Comparison of ENCODE assay signal across 28 mouse cellular contexts in the genomic region with DNA sequence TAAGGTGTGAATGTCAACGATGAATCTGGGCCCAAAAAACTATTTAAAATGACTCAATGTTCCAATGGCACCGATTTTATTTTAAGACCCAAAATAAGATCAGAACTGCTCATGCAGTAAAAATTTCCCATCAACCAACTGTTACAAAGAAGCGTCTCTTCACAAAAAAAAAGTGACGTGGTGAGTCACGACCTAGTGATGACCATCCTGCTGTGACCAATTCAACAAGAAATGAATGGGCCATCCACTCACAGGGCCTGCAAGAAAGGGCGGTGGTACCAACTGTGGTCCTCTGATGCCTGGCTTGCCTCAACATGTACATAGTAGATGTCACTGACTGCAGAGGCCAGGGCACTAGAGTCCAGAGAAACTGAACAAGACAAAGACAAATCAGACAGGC. TPM values are rescaled to one million over a fixed set of nuclear protein-coding genes. Genes with fewer than 3 reads are reported as not detected.
DNase-seq lines count a peak whose midpoint lies in the region; ATAC-seq and TF ChIP-seq lines count a peak whose summit lies in the region.
"Had no signal": no experiment of that assay in that cellular context is flagged by ENCODE, and none has a peak within 500 bp of the region (broad histone marks: within the 10 kb centered on the region; RNA-seq: fewer than 3 reads in every experiment).

No protein-coding gene starts in this region.

- TF ChIP-seq POLR2A in ES-Bruce4 (IDR thresholded peaks at IDR 0.05; ENCODE audit: insufficient read depth, low read length) = no peak
- no peak for TF ChIP-seq POLR2A in embryonic fibroblast, embryonic 13.5 days (IDR thresholded peaks at IDR 0.05; ENCODE audit: low read depth, low read length)

- peak overlapping the region in 1 of 2 experiments; percentile 80; a peak in 1 of 4 replicates for H3K27ac ChIP-seq in heart, embryonic 14.5 days (replicated peaks in 1 of 2; ENCODE audit: control insufficient read depth in 1 of 2, insufficient read depth in 1 of 2, low read depth in 2 of 2, low read length in 2 of 2)
- H3K27ac ChIP-seq in heart, embryonic 11.5 days (ENCODE audit: low read depth, low read length) = no peak overlapping the region
- H3K27ac ChIP-seq in lung, postnatal 0 days (ENCODE audit: low read length) = peak overlapping the region; percentile 51; the same call in 1 of the 2 replicates
- H3K27ac ChIP-seq in ES-Bruce4 (ENCODE audit: insufficient read depth, low read length) = no peak overlapping the region
- H3K27ac ChIP-seq in embryonic fibroblast, embryonic 13.5 days (ENCODE audit: insufficient read depth, low read length) = peak overlapping the region; percentile 86
- no peak overlapping the region for H3K27ac ChIP-seq in neural tube, embryonic 15.5 days (replicated peaks)
- H3K27ac ChIP-seq: forebrain, embryonic 12.5 days; hindbrain, embryonic 10.5 days; hindbrain, embryonic 15.5 days; limb, embryonic 12.5 days; liver, embryonic 15.5 days; macrophage had no signal

- TF ChIP-seq CTCF in lung, postnatal 0 days (IDR thresholded peaks at IDR 0.05) = no peak
- TF ChIP-seq CTCF in ES-Bruce4 (IDR thresholded peaks at IDR 0.05; ENCODE audit: low read depth, low read length) = no peak
- no peak for TF ChIP-seq CTCF in embryonic fibroblast, embryonic 13.5 days (IDR thresholded peaks at IDR 0.05; ENCODE audit: borderline replicate concordance, insufficient read depth, low read length)

- peak overlapping the region; percentile 33 for H3K4me2 ChIP-seq in heart, embryonic 14.5 days (ENCODE audit: low read length)
- no peak overlapping the region for H3K4me2 ChIP-seq in heart, embryonic 11.5 days
- no peak overlapping the region for H3K4me2 ChIP-seq in lung, postnatal 0 days (replicated peaks; ENCODE audit: low read depth, low read length)
- H3K4me2 ChIP-seq in neural tube, embryonic 15.5 days = no peak overlapping the region
- H3K4me2 ChIP-seq: forebrain, embryonic 12.5 days; hindbrain, embryonic 15.5 days; kidney, embryonic 15.5 days; limb, embryonic 12.5 days; liver, embryonic 15.5 days; lung, embryonic 14.5 days had no signal

- ATAC-seq in heart, embryonic 14.5 days (ENCODE audit: insufficient number of reproducible peaks, insufficient read depth, low FRiP score, low read depth) = no peak
- no peak for ATAC-seq in heart, embryonic 11.5 days (replicated peaks; ENCODE audit: insufficient number of reproducible peaks, low FRiP score, low TSS enrichment)
- ATAC-seq in lung, postnatal 0 days = no peak
- no peak for ATAC-seq in neural tube, embryonic 15.5 days (ENCODE audit: low FRiP score)

- no peak overlapping the region for H3K9ac ChIP-seq in heart, embryonic 14.5 days (ENCODE audit: low read length)
- H3K9ac ChIP-seq in heart, embryonic 11.5 days (ENCODE audit: low read depth, low read length) = no peak overlapping the region
- H3K9ac ChIP-seq in lung, postnatal 0 days (replicated peaks; ENCODE audit: low read depth) = no peak overlapping the region
- no peak overlapping the region for H3K9ac ChIP-seq in ES-Bruce4 (ENCODE audit: low read depth, poor library complexity, severe bottlenecking)
- no peak overlapping the region for H3K9ac ChIP-seq in neural tube, embryonic 15.5 days (replicated peaks)
- H3K9ac ChIP-seq: forebrain, embryonic 12.5 days; forebrain, postnatal 0 days; heart, embryonic 12.5 days; hindbrain, embryonic 15.5 days; kidney, embryonic 15.5 days; limb, embryonic 12.5 days; liver, embryonic 15.5 days; lung, embryonic 14.5 days had no signal

- H3K9me3 ChIP-seq in heart, embryonic 14.5 days (ENCODE audit: control insufficient read depth, low read length) = no peaks in the 10 kb centered on the region
- no peaks in the 10 kb centered on the region for H3K9me3 ChIP-seq in heart, embryonic 11.5 days (replicated peaks; ENCODE audit: control insufficient read depth, low read length)
- no peaks in the 10 kb centered on the region for H3K9me3 ChIP-seq in lung, postnatal 0 days (ENCODE audit: low read length)
- no peaks in the 10 kb centered on the region for H3K9me3 ChIP-seq in ES-Bruce4 (replicated peaks; ENCODE audit: control insufficient read depth, insufficient read depth, low read length, poor library complexity, severe bottlenecking)
- H3K9me3 ChIP-seq in neural tube, embryonic 15.5 days (replicated peaks) = no peaks in the 10 kb centered on the region
- H3K9me3 ChIP-seq: embryonic facial prominence, embryonic 13.5 days; forebrain, embryonic 12.5 days; heart, embryonic 12.5 days; hindbrain, embryonic 10.5 days; hindbrain, embryonic 15.5 days; kidney, embryonic 15.5 days; limb, embryonic 12.5 days; liver, embryonic 15.5 days had no signal

- TF ChIP-seq EP300 in lung, postnatal 0 days (IDR thresholded peaks at IDR 0.05) = no peak
- TF ChIP-seq EP300 in ES-Bruce4 (IDR thresholded peaks at IDR 0.05; ENCODE audit: insufficient read depth, low read depth, low read length) = peak; percentile 28; the same call in 1 of the 2 replicates

- H3K27me3 ChIP-seq in heart, embryonic 14.5 days (ENCODE audit: control insufficient read depth, insufficient read depth, low read length) = peaks cover 17% of the 10 kb centered on the region; the same call in 1 of the 2 replicates
- peaks cover 24% of the 10 kb centered on the region for H3K27me3 ChIP-seq in heart, embryonic 11.5 days (ENCODE audit: control insufficient read depth, insufficient read depth, low read length)
- peaks cover 3% of the 10 kb centered on the region; the same call in 1 of the 2 replicates for H3K27me3 ChIP-seq in lung, postnatal 0 days (replicated peaks; ENCODE audit: insufficient read depth, low read length)
- H3K27me3 ChIP-seq in ES-Bruce4 (ENCODE audit: control insufficient read depth, insufficient read depth, low read length, poor library complexity, severe bottlenecking) = no peaks in the 10 kb centered on the region
- peaks cover 19% of the 10 kb centered on the region for H3K27me3 ChIP-seq in neural tube, embryonic 15.5 days (replicated peaks)

- peaks cover 42% of the 10 kb centered on the region for H3K36me3 ChIP-seq in heart, embryonic 14.5 days (ENCODE audit: control insufficient read depth, insufficient read depth, low read length)
- H3K36me3 ChIP-seq in heart, embryonic 11.5 days (ENCODE audit: control insufficient read depth, insufficient read depth, low read length) = peaks cover 5% of the 10 kb centered on the region
- peaks cover 11% of the 10 kb centered on the region; the same call in 1 of the 2 replicates for H3K36me3 ChIP-seq in lung, postnatal 0 days (ENCODE audit: insufficient read depth, low read length)
- H3K36me3 ChIP-seq in ES-Bruce4 (ENCODE audit: control insufficient read depth, insufficient read depth, low read length, poor library complexity, severe bottlenecking) = peaks cover 26% of the 10 kb centered on the region
- peaks cover 29% of the 10 kb centered on the region for H3K36me3 ChIP-seq in neural tube, embryonic 15.5 days
- H3K36me3 ChIP-seq: forebrain, embryonic 12.5 days; limb, embryonic 12.5 days; liver, embryonic 15.5 days had no signal

- no peak for DNase-seq in lung, postnatal 0 days (ENCODE audit: low spot score)
- no peak for DNase-seq in lung, postnatal 14 days
- no peak for DNase-seq in c-Kit-positive CD71-positive TER-119-positive erythroid progenitor cells, embryonic 14.5 days (ENCODE audit: low spot score)
- DNase-seq: adrenal gland, postnatal 10 days; cerebellum, adult 18-20 months; cerebellum, postnatal 10 days; forebrain, postnatal 0 days; gastrocnemius, postnatal 14 days; kidney, adult 18-20 months; lung, embryonic 14.5 days; midbrain, embryonic 14.5 days; right cerebral cortex, postnatal 25 days; thymus, adult 18-20 months; thymus, postnatal 36 days had no signal

- peaks cover 33 to 56% of the 10 kb centered on the region in 2 experiments for H3K4me1 ChIP-seq in heart, embryonic 14.5 days (ENCODE audit: control insufficient read depth in 2 of 2, insufficient read depth in 2 of 2, low read length in 2 of 2)
- H3K4me1 ChIP-seq in heart, embryonic 11.5 days (ENCODE audit: control insufficient read depth, insufficient read depth, low read length) = peaks cover 36% of the 10 kb centered on the region
- peaks cover 27% of the 10 kb centered on the region for H3K4me1 ChIP-seq in lung, postnatal 0 days (ENCODE audit: insufficient read depth, low read depth, low read length)
- peaks cover 9% of the 10 kb centered on the region for H3K4me1 ChIP-seq in ES-Bruce4 (ENCODE audit: control insufficient read depth, insufficient read depth, low read length)
- H3K4me1 ChIP-seq in embryonic fibroblast, embryonic 13.5 days (ENCODE audit: control insufficient read depth, insufficient read depth, low read length) = peaks cover 10% of the 10 kb centered on the region; the same call in 1 of the 2 replicates
- peaks cover 58% of the 10 kb centered on the region for H3K4me1 ChIP-seq in neural tube, embryonic 15.5 days

- WGBS in heart, embryonic 14.5 days = 84% methylated on average over 6 of the region's 6 CpGs
- 80% methylated on average over 6 of the region's 6 CpGs for WGBS in heart, embryonic 11.5 days (ENCODE audit: insufficient replicate concordance)
- WGBS in lung, postnatal 0 days = 80% methylated on average over 6 of the region's 6 CpGs
- 58% methylated on average over 6 of the region's 6 CpGs for WGBS in neural tube, embryonic 15.5 days

- no peak overlapping the region for H3K4me3 ChIP-seq in heart, embryonic 14.5 days (ENCODE audit: control insufficient read depth in 1 of 2, insufficient read depth in 1 of 2, low read depth in 1 of 2, low read length in 2 of 2)
- H3K4me3 ChIP-seq in heart, embryonic 11.5 days (ENCODE audit: low read depth, low read length) = no peak overlapping the region
- H3K4me3 ChIP-seq in lung, postnatal 0 days (ENCODE audit: low read depth, low read length) = no peak overlapping the region
- no peak overlapping the region for H3K4me3 ChIP-seq in ES-Bruce4 (ENCODE audit: low read depth, low read length)
- H3K4me3 ChIP-seq in embryonic fibroblast, embryonic 13.5 days (ENCODE audit: insufficient read depth, low read length) = no peak overlapping the region
- H3K4me3 ChIP-seq in neural tube, embryonic 15.5 days (replicated peaks) = no peak overlapping the region
- H3K4me3 ChIP-seq: embryonic facial prominence, embryonic 13.5 days; forebrain, embryonic 12.5 days; heart, embryonic 12.5 days; hindbrain, embryonic 10.5 days; hindbrain, embryonic 15.5 days; kidney, embryonic 15.5 days; limb, embryonic 12.5 days; liver, embryonic 15.5 days had no signal

RNA-seq across cellular contexts. Expression of a gene that starts 7.6 kb away (rescaled TPM):
- polyA plus RNA-seq in heart, embryonic 14.5 days (2014; fragmentation: Nextera tagmentation; extraction: Ambion mirVana) = 51.5 and 53.3 TPM in 2 replicates
- 29.3 and 30.8 TPM in 2 replicates for polyA plus RNA-seq in heart, embryonic 11.5 days (2014; fragmentation: Nextera tagmentation; extraction: Ambion mirVana)
- polyA plus RNA-seq in lung, postnatal 0 days (2015; fragmentation: Nextera tagmentation; extraction: Ambion mirVana) = 108 and 114 TPM in 2 replicates
- polyA plus RNA-seq in ES-Bruce4 (2011; ENCODE audit: insufficient read depth, insufficient read length, low read depth, missing spikeins) = 48.7 and 49.5 TPM in 2 replicates
- 32.4 and 43.2 TPM in 2 replicates for polyA plus RNA-seq in embryonic fibroblast, embryonic 13.5 days (2011; ENCODE audit: insufficient read length, low read depth, missing spikeins)
- 28.2 and 35.1 TPM in 2 replicates for polyA plus RNA-seq in neural tube, embryonic 15.5 days (2015; fragmentation: Nextera tagmentation; extraction: Ambion mirVana)

Comparison
In these comparisons a context has a peak if more than half of its experiments do, and no peak if none do; other contexts are left out.
1. H3K27ac ChIP-seq: peak in lung, postnatal 0 days (single experiment) and embryonic fibroblast, embryonic 13.5 days (single experiment); none in heart, embryonic 11.5 days (single experiment), ES-Bruce4 (single experiment) and neural tube, embryonic 15.5 days (single experiment).